Mouse (Mus musculus) CH12.LX (cell line): ENCODE data around the gene Mcl1.

Experiments
- CTCF ChIP-seq, 2 experiments: IDR thresholded peaks in 1 of 2; conservative IDR thresholded peaks in 1 of 2; 2 replicates each; pipeline ENCODE4 v1.5.1; 2011 to 2012; ENCODE audit warnings: low read depth in 2 of 2, low read length in 2 of 2, improper control_type of control experiment in 1 of 2, inconsistent platforms in 1 of 2, mild to moderate bottlenecking in 1 of 2, moderate library complexity in 1 of 2
- EP300 ChIP-seq: IDR thresholded peaks from 2 replicates; pipeline ENCODE4 v1.6.1; 2011; ENCODE audit warnings: low read length, improper control_type of control experiment
- GABPA ChIP-seq: IDR thresholded peaks from 2 replicates; pipeline ENCODE4 v1.6.1; 2012; ENCODE audit warnings: low read depth, low read length, improper control_type of control experiment, inconsistent platforms; ENCODE audit not compliant: insufficient replicate concordance
- MAX ChIP-seq: IDR thresholded peaks from 2 replicates; pipeline ENCODE4 v1.6.1; 2011; ENCODE audit warnings: low read length, improper control_type of control experiment
- POLR2A ChIP-seq: IDR thresholded peaks from 2 replicates; pipeline ENCODE4 v1.6.1; 2011; ENCODE audit warnings: low read depth, mild to moderate bottlenecking, improper control_type of control experiment, low read length
- ZNF384 ChIP-seq: IDR thresholded peaks from 2 replicates; pipeline ENCODE4 v1.6.1; 2012; ENCODE audit warnings: low read depth, low read length, improper control_type of control experiment, inconsistent platforms

DNA sequence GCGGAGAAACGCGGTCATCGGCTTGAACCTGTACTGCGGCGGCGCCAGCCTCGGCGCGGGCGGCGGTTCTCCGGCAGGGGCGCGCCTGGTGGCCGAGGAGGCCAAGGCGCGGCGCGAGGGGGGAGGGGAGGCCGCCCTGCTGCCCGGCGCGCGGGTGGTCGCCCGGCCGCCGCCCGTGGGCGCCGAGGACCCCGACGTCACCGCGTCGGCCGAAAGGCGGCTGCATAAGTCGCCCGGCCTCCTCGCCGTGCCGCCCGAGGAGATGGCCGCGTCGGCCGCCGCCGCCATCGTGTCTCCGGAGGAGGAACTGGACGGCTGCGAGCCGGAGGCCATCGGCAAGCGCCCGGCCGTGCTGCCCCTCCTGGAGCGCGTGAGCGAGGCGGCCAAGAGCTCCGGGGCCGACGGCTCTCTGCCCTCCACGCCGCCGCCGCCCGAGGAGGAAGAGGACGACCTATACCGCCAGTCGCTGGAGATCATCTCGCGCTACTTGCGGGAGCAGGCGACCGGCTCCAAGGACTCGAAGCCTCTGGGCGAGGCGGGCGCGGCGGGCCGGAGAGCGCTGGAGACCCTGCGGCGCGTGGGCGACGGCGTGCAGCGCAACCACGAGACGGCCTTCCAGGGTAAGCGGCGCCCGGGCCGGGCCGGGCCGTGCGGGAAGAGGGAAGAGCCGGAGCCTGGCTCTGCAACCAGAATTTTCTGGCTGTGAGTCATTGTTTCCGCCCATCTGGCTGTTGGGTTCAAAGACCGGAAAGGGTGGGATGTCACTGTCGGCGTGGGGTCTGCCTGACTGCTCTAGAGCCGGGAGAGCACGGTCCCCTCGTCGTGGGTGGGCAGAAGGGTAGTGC is 502 bp downstream of the Mcl1 start:
- TF ChIP-seq MAX (no peak), ZNF384 (no peak), POLR2A (peak; percentile 65), CTCF (conservative IDR thresholded peaks at IDR 0.05 in 1 of 2, IDR thresholded peaks at IDR 0.05 in 1 of 2; ENCODE audit: low read depth in 2 of 2, low read length in 2 of 2) (no peak), EP300 (no peak; the same call in 1 of the 2 replicates), GABPA (no peak)
